Mouse (Mus musculus) hindbrain, embryonic 13.5 days (tissue): ENCODE results near the gene Smox. TPM values are rescaled to one million over a fixed set of nuclear protein-coding genes. Genes with fewer than 3 reads are reported as not detected.

Experiments used
- ATAC-seq: fragments of 200-750 bp; cut with Nextera tagmentation; 2 replicates; pipeline ENCODE4 v1.8.0; 2017; ENCODE audit warnings: moderate TSS enrichment; ENCODE audit not compliant: low FRiP score
- H3K27ac ChIP-seq: fragments of 300-500 bp; sonication (generic); 2 replicates; pipeline ENCODE4 v1.5.1; 2015; ENCODE audit warnings: inconsistent platforms, mild to moderate bottlenecking, moderate library complexity
- H3K27me3 ChIP-seq: fragments of 300-500 bp; sonication (generic); 2 replicates; pipeline ENCODE4 v1.6.1; 2015; ENCODE audit warnings: mild to moderate bottlenecking, inconsistent platforms
- H3K36me3 ChIP-seq: fragments of 300-500 bp; sonication (generic); 2 replicates; pipeline ENCODE4 v1.6.1; 2015; ENCODE audit warnings: mild to moderate bottlenecking, inconsistent platforms
- H3K4me1 ChIP-seq: fragments of 300-500 bp; sonication (generic); replicated peaks from 2 replicates; pipeline ENCODE4 v1.6.1; 2015; ENCODE audit warnings: inconsistent platforms
- H3K4me2 ChIP-seq: fragments of 300-500 bp; sonication (generic); 2 replicates; pipeline ENCODE4 v1.6.1; 2015; ENCODE audit warnings: inconsistent platforms, mild to moderate bottlenecking, moderate library complexity
- H3K4me3 ChIP-seq: fragments of 300-500 bp; sonication (generic); 2 replicates; pipeline ENCODE4 v1.5.1; 2015; ENCODE audit warnings: mild to moderate bottlenecking, inconsistent platforms
- H3K9ac ChIP-seq: fragments of 300-500 bp; sonication (generic); 2 replicates; pipeline ENCODE4 v1.6.1; 2015; ENCODE audit warnings: mild to moderate bottlenecking, inconsistent platforms
- H3K9me3 ChIP-seq: fragments of 300-500 bp; sonication (generic); 2 replicates; pipeline ENCODE4 v1.6.1; 2016; ENCODE audit warnings: inconsistent platforms
- WGBS: fragments of 180-500 bp; shearing (Covaris S2); methylation state at CpG from one replicate; pipeline ENCODE4 v1.1.7; 2015; 5-methylcytosine and 5-hydroxymethylcytosine counted together
- polyA plus RNA-seq: library from polyadenylated mRNA; unstranded; fragments of >200 nt; fragmentation: Nextera tagmentation; extraction: Ambion mirVana; gene quantifications from 2 replicates; pipeline ENCODE4 v1.2.1, GENCODE M21; 2015

Gene Smox
- 47.9 and 50.1 TPM in 2 replicates for polyA plus RNA-seq

DNA sequence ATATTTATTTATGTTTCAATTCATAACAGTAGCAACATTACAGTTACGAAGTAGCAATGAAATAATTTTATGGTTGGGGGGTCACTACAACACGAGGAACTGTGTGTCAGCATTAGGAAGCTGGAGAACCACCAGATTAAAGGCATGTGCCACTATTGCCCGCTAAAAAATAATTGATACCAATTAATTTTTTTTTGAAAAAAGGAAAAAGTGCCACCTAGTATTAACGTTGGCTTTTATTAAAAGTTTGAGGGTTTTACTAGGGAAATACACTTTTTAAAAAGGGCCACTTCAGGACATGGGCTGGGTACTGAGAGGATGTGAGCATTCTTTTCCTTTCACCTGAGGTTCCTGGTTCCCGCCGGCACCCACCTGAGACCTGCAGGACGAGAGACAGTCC lies at the start of gene Smox:
TSS of gene Smox (plus strand) at position 301 of the 400 bp plus-strand sequence.
- Histone ChIP-seq H3K27ac (peak within 1 kb of the TSS; percentile 85), H3K36me3 (no peaks in the 10 kb centered on the region), H3K4me1 (peaks cover 37% of the 10 kb centered on the region), H3K4me2 (peak within 1 kb of the TSS; percentile 96), H3K9ac (peak within 1 kb of the TSS; percentile 97), H3K9me3 (no peaks in the 10 kb centered on the region), H3K4me3 (peak within 1 kb of the TSS; percentile 94), H3K27me3 (no peaks in the 10 kb centered on the region)
- WGBS: 21% methylated on average over 7 of the region's 7 CpGs
- ATAC-seq: no peak

DNA sequence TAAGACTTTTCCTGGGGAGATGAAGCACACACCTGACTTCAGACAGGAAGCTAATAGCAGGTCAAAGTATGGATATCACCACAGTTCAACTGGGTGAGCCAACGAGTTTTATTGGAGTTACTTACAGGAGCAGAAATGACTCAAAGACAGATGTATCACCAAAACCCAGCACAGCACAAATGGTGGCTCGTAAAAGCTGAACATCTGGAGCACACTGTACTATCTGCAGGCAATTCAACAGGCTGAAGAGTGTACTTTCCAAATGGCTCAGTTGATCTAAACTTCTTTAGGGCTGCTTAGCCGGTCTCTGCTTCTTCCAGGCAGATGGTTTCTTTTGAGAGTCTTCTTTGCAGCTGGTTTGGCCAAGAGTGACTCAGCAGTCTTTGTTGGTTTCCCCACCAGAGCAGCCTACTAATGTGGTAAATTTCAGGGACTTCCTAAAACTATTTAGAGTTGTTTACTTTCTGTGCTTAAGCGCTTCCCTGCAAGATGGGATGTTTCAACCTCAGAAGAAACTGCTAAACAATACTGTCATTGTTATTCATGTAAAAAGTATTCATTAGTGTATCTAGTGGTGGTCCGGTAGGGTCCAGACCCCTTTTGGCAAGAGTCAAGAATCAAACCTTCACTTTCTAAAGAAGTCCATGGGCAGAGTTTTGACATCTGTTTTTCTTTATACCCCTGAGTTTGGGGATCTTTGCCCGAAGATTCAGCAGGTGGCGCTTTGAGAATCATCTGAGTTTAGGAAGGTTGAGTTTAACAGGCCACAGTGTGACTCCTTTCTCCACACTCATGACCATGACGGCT lies 48.0 kb upstream of the Smox start:
- no peaks in the 10 kb centered on the region for H3K9me3 ChIP-seq
- no peak for ATAC-seq
- WGBS: 69% methylated on average over 8 of the region's 8 CpGs
- H3K4me3 ChIP-seq: no peak overlapping the region
- no peaks in the 10 kb centered on the region for H3K36me3 ChIP-seq
- no peak overlapping the region for H3K27ac ChIP-seq
- no peak overlapping the region for H3K9ac ChIP-seq
- H3K4me1 ChIP-seq: no peaks in the 10 kb centered on the region
- H3K4me2 ChIP-seq: no peak overlapping the region
- H3K27me3 ChIP-seq: no peaks in the 10 kb centered on the region

- WGBS: 52% methylated on average over 1 of the region's 1 CpGs
- Histone ChIP-seq H3K9ac (no peak overlapping the region), H3K27me3 (no peaks in the 10 kb centered on the region), H3K4me3 (no peak overlapping the region), H3K4me1 (no peaks in the 10 kb centered on the region), H3K36me3 (no peaks in the 10 kb centered on the region), H3K9me3 (no peaks in the 10 kb centered on the region), H3K4me2 (no peak overlapping the region), H3K27ac (no peak overlapping the region)
- ATAC-seq: no peak
These were observed 47.5 kb upstream of the Smox start for GRCm38 (mm10) chr2:131443891-131444190.

DNA sequence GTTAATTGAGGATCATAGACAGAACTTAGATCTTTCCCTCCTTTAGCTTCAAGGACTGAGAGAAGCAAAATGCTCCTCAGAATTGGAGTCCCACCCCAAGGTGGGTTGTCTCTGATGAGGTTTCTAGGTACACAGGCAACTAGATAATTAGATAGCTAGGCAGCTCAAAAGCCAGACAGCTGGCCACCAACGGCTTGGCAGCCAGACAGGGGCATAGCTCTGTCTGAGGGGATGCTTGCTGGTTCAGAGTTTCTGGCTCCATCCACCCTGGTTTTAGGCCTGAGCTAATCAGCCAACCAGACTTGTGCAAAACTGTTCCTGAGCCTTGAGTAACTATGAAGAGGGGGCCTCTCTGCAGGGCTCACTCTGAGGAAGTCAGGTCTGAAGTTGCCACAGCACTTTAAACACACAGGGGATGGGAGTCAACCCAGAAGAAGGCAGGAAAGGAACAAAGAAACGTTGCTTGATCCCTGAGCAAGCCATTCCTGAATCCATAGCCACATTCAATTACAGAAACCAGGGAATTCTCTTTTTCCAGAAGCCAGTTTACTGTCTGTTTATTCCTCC lies 44.8 kb upstream of the Smox start:
- no peak for ATAC-seq
- H3K27me3 ChIP-seq: no peaks in the 10 kb centered on the region
- WGBS: 69% methylated on average over 2 of the region's 2 CpGs

GRCm38 (mm10) chr2:131447566-131448330 lies 43.5 kb upstream of the Smox start:
- Histone ChIP-seq H3K27ac (no peak overlapping the region), H3K4me3 (no peak overlapping the region), H3K27me3 (no peaks in the 10 kb centered on the region), H3K4me1 (no peaks in the 10 kb centered on the region), H3K9ac (no peak overlapping the region), H3K4me2 (no peak overlapping the region), H3K9me3 (no peaks in the 10 kb centered on the region), H3K36me3 (no peaks in the 10 kb centered on the region)
- no peak for ATAC-seq
- 88% methylated on average over 8 of the region's 8 CpGs for WGBS

More for the DNA sequence above, 44.8 kb upstream of the Smox start:
- Histone ChIP-seq H3K9ac (no peak overlapping the region), H3K4me3 (no peak overlapping the region), H3K4me2 (no peak overlapping the region), H3K36me3 (no peaks in the 10 kb centered on the region), H3K4me1 (no peaks in the 10 kb centered on the region), H3K9me3 (no peaks in the 10 kb centered on the region), H3K27ac (no peak overlapping the region)

- no peak overlapping the region for H3K27ac ChIP-seq
- H3K36me3 ChIP-seq: no peaks in the 10 kb centered on the region
- H3K9me3 ChIP-seq: no peaks in the 10 kb centered on the region
- H3K9ac ChIP-seq: no peak overlapping the region
- no peaks in the 10 kb centered on the region for H3K4me1 ChIP-seq
- H3K27me3 ChIP-seq: no peaks in the 10 kb centered on the region
- no peak for ATAC-seq
- no peak overlapping the region for H3K4me2 ChIP-seq
- no peak overlapping the region for H3K4me3 ChIP-seq
These were observed 42.9 kb upstream of the Smox start for GRCm38 (mm10) chr2:131448353-131448752.

- H3K27me3 ChIP-seq: no peaks in the 10 kb centered on the region
- no peak for ATAC-seq
- WGBS: 66% methylated on average over 5 of the region's 5 CpGs
These were observed 41.6 kb upstream of the Smox start for GRCm38 (mm10) chr2:131449720-131450119.

GRCm38 (mm10) chr2:131450491-131450890 lies 40.8 kb upstream of the Smox start:
- H3K27me3 ChIP-seq: no peaks in the 10 kb centered on the region
- H3K36me3 ChIP-seq: no peaks in the 10 kb centered on the region
- 89% methylated on average over 5 of the region's 5 CpGs for whole genome bisulfite sequencing
- H3K4me3 ChIP-seq: no peak overlapping the region
- no peaks in the 10 kb centered on the region for H3K4me1 ChIP-seq
- no peaks in the 10 kb centered on the region for H3K9me3 ChIP-seq
- no peak overlapping the region for H3K9ac ChIP-seq
- ATAC-seq: no peak
- H3K4me2 ChIP-seq: no peak overlapping the region
- no peak overlapping the region for H3K27ac ChIP-seq

More at GRCm38 (mm10) chr2:131449720-131450119, 41.6 kb upstream of the Smox start:
- Histone ChIP-seq H3K4me2 (no peak overlapping the region), H3K36me3 (no peaks in the 10 kb centered on the region), H3K4me3 (no peak overlapping the region), H3K9ac (no peak overlapping the region), H3K4me1 (no peaks in the 10 kb centered on the region), H3K9me3 (no peaks in the 10 kb centered on the region), H3K27ac (no peak overlapping the region)

- WGBS: 82% methylated on average over 7 of the region's 7 CpGs
- no peak overlapping the region for H3K9ac ChIP-seq
These were observed 33.6 kb upstream of the Smox start for GRCm38 (mm10) chr2:131457728-131458127.

DNA sequence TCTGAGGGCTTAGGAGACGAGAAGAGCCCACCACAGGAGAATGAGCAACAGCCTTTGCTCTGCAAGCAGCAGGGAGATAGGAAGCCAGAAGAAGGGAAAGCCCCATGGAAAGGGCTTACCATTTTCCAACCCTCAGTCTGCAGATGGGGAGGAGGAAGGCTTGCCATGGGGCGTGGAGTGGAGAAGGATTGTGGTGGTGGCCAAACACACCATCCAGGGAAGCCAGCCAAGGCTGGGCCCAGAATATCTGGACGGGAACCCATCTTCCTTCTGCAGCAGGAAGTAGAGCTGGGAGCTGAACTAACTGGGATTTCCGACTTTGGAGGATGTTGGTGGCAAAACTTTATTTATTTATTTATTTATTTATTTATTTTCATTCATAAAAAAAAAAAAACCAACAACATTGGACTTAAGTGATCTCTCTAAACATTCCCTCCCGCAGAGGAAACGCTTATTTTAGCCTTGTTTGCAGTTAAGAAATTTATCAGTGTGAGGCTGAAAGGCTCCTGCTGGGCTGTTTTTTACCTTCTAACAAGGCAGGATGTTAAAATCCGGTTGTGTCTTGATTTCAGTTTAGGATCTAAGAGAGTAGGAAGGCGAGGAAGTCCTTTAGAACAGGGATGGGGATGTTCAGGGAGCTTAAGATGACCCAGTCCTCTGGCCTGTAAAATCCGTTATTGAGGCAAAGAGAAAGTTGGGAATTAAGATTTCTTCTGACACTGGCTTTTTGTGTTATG lies 30.2 kb upstream of the Smox start:
- no peaks in the 10 kb centered on the region for H3K4me1 ChIP-seq
- whole genome bisulfite sequencing: 74% methylated on average over 9 of the region's 9 CpGs
- no peak overlapping the region for H3K4me3 ChIP-seq
- ATAC-seq: no peak
- H3K4me2 ChIP-seq: no peak overlapping the region
- no peaks in the 10 kb centered on the region for H3K9me3 ChIP-seq
- no peak overlapping the region for H3K9ac ChIP-seq
- H3K27me3 ChIP-seq: no peaks in the 10 kb centered on the region
- H3K27ac ChIP-seq: no peak overlapping the region
- no peaks in the 10 kb centered on the region for H3K36me3 ChIP-seq

More at GRCm38 (mm10) chr2:131457728-131458127, 33.6 kb upstream of the Smox start:
- H3K4me3 ChIP-seq: no peak overlapping the region
- no peaks in the 10 kb centered on the region for H3K27me3 ChIP-seq
- H3K36me3 ChIP-seq: no peaks in the 10 kb centered on the region
- no peak overlapping the region for H3K4me2 ChIP-seq
- no peaks in the 10 kb centered on the region for H3K4me1 ChIP-seq
- H3K27ac ChIP-seq: no peak overlapping the region
- no peak for ATAC-seq
- H3K9me3 ChIP-seq: no peaks in the 10 kb centered on the region

GRCm38 (mm10) chr2:131462991-131463390 lies 28.3 kb upstream of the Smox start:
- H3K4me3 ChIP-seq: no peak overlapping the region
- H3K4me2 ChIP-seq: no peak overlapping the region
- WGBS: 48% methylated on average over 4 of the region's 4 CpGs
- H3K9me3 ChIP-seq: no peaks in the 10 kb centered on the region
- no peak overlapping the region for H3K27ac ChIP-seq
- H3K4me1 ChIP-seq: no peaks in the 10 kb centered on the region
- H3K36me3 ChIP-seq: no peaks in the 10 kb centered on the region
- H3K9ac ChIP-seq: no peak overlapping the region
- H3K27me3 ChIP-seq: no peaks in the 10 kb centered on the region
- no peak for ATAC-seq

DNA sequence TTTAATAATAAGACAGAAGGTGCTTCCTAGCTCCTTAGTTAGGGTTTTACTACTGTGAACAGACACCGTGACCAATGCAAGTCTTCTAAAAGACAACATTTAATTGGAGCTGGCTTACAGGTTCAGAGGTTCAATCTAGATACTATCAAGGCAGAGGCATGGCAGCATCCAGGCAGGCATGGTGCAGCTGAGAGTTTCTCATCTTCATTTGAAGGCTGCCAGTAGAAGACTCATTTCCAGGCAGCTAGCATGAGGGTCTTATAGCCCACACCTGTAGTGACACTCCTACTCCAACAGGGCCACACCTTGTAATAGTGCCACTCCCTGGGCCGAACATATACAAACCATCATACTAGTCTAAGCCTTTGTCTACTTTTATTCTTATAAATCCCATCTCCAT lies 27.1 kb upstream of the Smox start:
- 94% methylated on average over 2 of the region's 2 CpGs for WGBS
- Histone ChIP-seq H3K4me1 (no peaks in the 10 kb centered on the region), H3K27ac (no peak overlapping the region), H3K4me3 (no peak overlapping the region), H3K27me3 (no peaks in the 10 kb centered on the region), H3K9me3 (no peaks in the 10 kb centered on the region), H3K36me3 (no peaks in the 10 kb centered on the region), H3K9ac (no peak overlapping the region), H3K4me2 (no peak overlapping the region)
- ATAC-seq: no peak
